Mouse (Mus musculus) embryonic facial prominence, embryonic 15.5 days (tissue): ENCODE results near the gene Ntm. TPM values are rescaled to one million over a fixed set of nuclear protein-coding genes. Genes with fewer than 3 reads are reported as not detected.

Experiments
- ATAC-seq: fragments of 200-750 bp; cut with Nextera tagmentation; 2 replicates; pipeline ENCODE4 v1.8.0; 2017; ENCODE audit warnings: low read depth, moderate TSS enrichment; ENCODE audit not compliant: insufficient number of reproducible peaks, low FRiP score, low TSS enrichment
- H3K27ac ChIP-seq: fragments of 300-500 bp; sonication (generic); replicated peaks from 2 replicates; pipeline ENCODE4 v1.5.1; 2015; ENCODE audit warnings: mild to moderate bottlenecking, inconsistent platforms
- H3K27me3 ChIP-seq: fragments of 300-500 bp; sonication (generic); 2 replicates; pipeline ENCODE4 v1.6.1; 2015; ENCODE audit warnings: inconsistent platforms
- H3K36me3 ChIP-seq: fragments of 300-500 bp; sonication (generic); 2 replicates; pipeline ENCODE4 v1.6.1; 2015; ENCODE audit warnings: mild to moderate bottlenecking, inconsistent platforms
- H3K4me1 ChIP-seq: fragments of 300-500 bp; sonication (generic); 2 replicates; pipeline ENCODE4 v1.6.1; 2015; ENCODE audit warnings: inconsistent platforms
- H3K4me2 ChIP-seq: fragments of 300-500 bp; sonication (generic); replicated peaks from 2 replicates; pipeline ENCODE4 v1.6.1; 2015; ENCODE audit warnings: mild to moderate bottlenecking, inconsistent platforms
- H3K4me3 ChIP-seq: fragments of 300-500 bp; sonication (generic); replicated peaks from 2 replicates; pipeline ENCODE4 v1.5.1; 2015; ENCODE audit warnings: mild to moderate bottlenecking, inconsistent platforms
- H3K9ac ChIP-seq: fragments of 300-500 bp; sonication (generic); 2 replicates; pipeline ENCODE4 v1.6.1; 2015; ENCODE audit warnings: inconsistent platforms
- H3K9me3 ChIP-seq: fragments of 300-500 bp; sonication (generic); replicated peaks from 2 replicates; pipeline ENCODE4 v1.6.1; 2016; ENCODE audit warnings: inconsistent platforms
- WGBS: fragments of 180-500 bp; shearing (Covaris S2); methylation state at CpG from one replicate; pipeline ENCODE4 v1.1.7; 2015; 5-methylcytosine and 5-hydroxymethylcytosine counted together
- polyA plus RNA-seq: library from polyadenylated mRNA; unstranded; fragments of >200 nt; fragmentation: Nextera tagmentation; extraction: Ambion mirVana; gene quantifications from 2 replicates; pipeline ENCODE4 v1.2.1, GENCODE M21; 2015

The Ntm gene
- polyA plus RNA-seq, 1 experiment from 2014 or later: 23.8 TPM

- H3K4me1 ChIP-seq: no peaks in the 10 kb centered on the region
- 92% methylated on average over 3 of the region's 3 CpGs for WGBS
- no peak overlapping the region for H3K27ac ChIP-seq
- H3K36me3 ChIP-seq: no peaks in the 10 kb centered on the region
- H3K9ac ChIP-seq: no peak overlapping the region
- H3K27me3 ChIP-seq: no peaks in the 10 kb centered on the region
- ATAC-seq: no peak
- no peaks in the 10 kb centered on the region for H3K9me3 ChIP-seq
- H3K4me2 ChIP-seq: no peak overlapping the region
- H3K4me3 ChIP-seq: no peak overlapping the region
These were observed 664.6 kb downstream of the Ntm start for GRCm38 (mm10) chr9:29298340-29298739.

- WGBS: 78% methylated on average over 3 of the region's 3 CpGs
- Histone ChIP-seq H3K9ac (no peak overlapping the region), H3K36me3 (no peaks in the 10 kb centered on the region)
These were observed 666.2 kb downstream of the Ntm start for GRCm38 (mm10) chr9:29296752-29297151.

DNA sequence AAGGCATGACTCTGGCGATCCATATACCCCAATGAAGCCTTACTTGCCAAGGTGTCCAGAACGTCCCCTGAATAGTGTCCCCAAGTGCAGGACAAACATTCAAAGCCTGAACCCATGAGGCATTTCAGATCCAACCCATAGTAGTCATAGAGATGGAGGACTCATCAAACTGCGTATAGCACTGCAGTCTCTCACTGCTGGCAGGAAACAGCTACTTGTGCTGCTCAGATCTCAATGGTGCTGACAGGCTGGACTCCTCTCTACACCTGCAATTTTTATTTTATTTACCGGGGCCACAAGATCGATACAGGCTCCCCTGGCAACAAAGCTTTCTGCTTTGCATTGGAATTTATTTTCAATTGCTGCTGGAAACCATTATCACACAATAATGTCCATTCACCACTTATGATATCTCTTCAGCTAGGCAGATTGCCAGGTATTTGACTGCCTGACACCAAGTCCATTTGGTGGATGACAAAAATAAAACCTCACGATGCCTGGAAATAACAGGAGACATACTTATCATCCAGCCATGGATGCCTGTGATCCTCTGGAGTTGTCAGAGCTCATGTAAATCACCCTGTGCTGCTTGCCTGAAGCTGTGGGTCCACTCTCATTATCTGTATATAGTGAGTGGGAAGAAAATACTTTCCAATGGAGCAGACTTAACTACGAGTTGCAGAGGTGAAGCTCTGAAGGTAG, 674.8 kb downstream of the Ntm start:
- H3K27me3 ChIP-seq: no peaks in the 10 kb centered on the region
- H3K4me1 ChIP-seq: no peaks in the 10 kb centered on the region
- 78% methylated on average over 7 of the region's 7 CpGs for WGBS
- H3K36me3 ChIP-seq: no peaks in the 10 kb centered on the region
- no peaks in the 10 kb centered on the region for H3K9me3 ChIP-seq
- no peak overlapping the region for H3K4me3 ChIP-seq
- no peak overlapping the region for H3K9ac ChIP-seq
- no peak overlapping the region for H3K27ac ChIP-seq
- no peak for ATAC-seq
- no peak overlapping the region for H3K4me2 ChIP-seq

More at GRCm38 (mm10) chr9:29296752-29297151, 666.2 kb downstream of the Ntm start:
- no peak for ATAC-seq
- Histone ChIP-seq H3K4me3 (no peak overlapping the region), H3K27ac (no peak overlapping the region), H3K27me3 (no peaks in the 10 kb centered on the region), H3K4me1 (no peaks in the 10 kb centered on the region), H3K4me2 (no peak overlapping the region), H3K9me3 (no peaks in the 10 kb centered on the region)

- H3K4me2 ChIP-seq: no peak overlapping the region
- H3K9me3 ChIP-seq: no peaks in the 10 kb centered on the region
- H3K9ac ChIP-seq: no peak overlapping the region
- H3K36me3 ChIP-seq: no peaks in the 10 kb centered on the region
- no peak for ATAC-seq
- no peaks in the 10 kb centered on the region for H3K27me3 ChIP-seq
- H3K27ac ChIP-seq: no peak overlapping the region
- H3K4me3 ChIP-seq: no peak overlapping the region
- H3K4me1 ChIP-seq: no peaks in the 10 kb centered on the region
These were observed 677.8 kb downstream of the Ntm start for GRCm38 (mm10) chr9:29285144-29285543.

- H3K9ac ChIP-seq: no peak overlapping the region
- H3K27me3 ChIP-seq: no peaks in the 10 kb centered on the region
- H3K4me3 ChIP-seq: no peak overlapping the region
- WGBS: 72% methylated on average over 3 of the region's 3 CpGs
- no peaks in the 10 kb centered on the region for H3K9me3 ChIP-seq
- no peaks in the 10 kb centered on the region for H3K4me1 ChIP-seq
- H3K36me3 ChIP-seq: no peaks in the 10 kb centered on the region
- ATAC-seq: no peak
- H3K4me2 ChIP-seq: no peak overlapping the region
- no peak overlapping the region for H3K27ac ChIP-seq
These were observed 690.1 kb downstream of the Ntm start for GRCm38 (mm10) chr9:29272861-29273260.

DNA sequence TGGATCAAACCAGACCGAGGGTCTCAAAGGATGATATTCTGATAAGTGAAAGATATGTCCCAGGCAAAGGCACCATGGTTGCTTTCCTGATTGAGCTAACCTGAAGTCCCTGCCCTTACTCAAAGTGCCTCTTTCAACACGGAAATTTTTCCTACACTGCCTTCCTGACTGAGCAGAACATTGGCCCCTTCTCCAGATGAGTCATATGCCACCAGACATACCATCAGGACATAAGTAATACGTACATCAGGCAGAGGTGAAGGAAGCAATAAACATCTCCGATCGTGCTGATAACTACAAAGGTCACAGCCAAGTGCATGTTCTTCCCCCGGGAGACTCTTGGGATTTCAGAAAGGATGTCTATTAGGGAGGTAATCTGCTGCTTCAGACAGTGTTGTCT, 693.0 kb downstream of the Ntm start:
- Histone ChIP-seq H3K4me1 (no peaks in the 10 kb centered on the region), H3K9me3 (no peaks in the 10 kb centered on the region), H3K9ac (no peak overlapping the region), H3K27me3 (no peaks in the 10 kb centered on the region), H3K4me2 (no peak overlapping the region), H3K27ac (no peak overlapping the region), H3K4me3 (no peak overlapping the region), H3K36me3 (no peaks in the 10 kb centered on the region)
- 81% methylated on average over 6 of the region's 6 CpGs for WGBS
- ATAC-seq: no peak

GRCm38 (mm10) chr9:29269277-29269646, 693.7 kb downstream of the Ntm start:
- Histone ChIP-seq H3K36me3 (no peaks in the 10 kb centered on the region), H3K4me1 (no peaks in the 10 kb centered on the region), H3K4me2 (no peak overlapping the region), H3K27ac (no peak overlapping the region), H3K9me3 (no peaks in the 10 kb centered on the region), H3K4me3 (no peak overlapping the region), H3K27me3 (no peaks in the 10 kb centered on the region), H3K9ac (no peak overlapping the region)
- 85% methylated on average over 2 of the region's 2 CpGs for WGBS
- no peak for ATAC-seq

DNA sequence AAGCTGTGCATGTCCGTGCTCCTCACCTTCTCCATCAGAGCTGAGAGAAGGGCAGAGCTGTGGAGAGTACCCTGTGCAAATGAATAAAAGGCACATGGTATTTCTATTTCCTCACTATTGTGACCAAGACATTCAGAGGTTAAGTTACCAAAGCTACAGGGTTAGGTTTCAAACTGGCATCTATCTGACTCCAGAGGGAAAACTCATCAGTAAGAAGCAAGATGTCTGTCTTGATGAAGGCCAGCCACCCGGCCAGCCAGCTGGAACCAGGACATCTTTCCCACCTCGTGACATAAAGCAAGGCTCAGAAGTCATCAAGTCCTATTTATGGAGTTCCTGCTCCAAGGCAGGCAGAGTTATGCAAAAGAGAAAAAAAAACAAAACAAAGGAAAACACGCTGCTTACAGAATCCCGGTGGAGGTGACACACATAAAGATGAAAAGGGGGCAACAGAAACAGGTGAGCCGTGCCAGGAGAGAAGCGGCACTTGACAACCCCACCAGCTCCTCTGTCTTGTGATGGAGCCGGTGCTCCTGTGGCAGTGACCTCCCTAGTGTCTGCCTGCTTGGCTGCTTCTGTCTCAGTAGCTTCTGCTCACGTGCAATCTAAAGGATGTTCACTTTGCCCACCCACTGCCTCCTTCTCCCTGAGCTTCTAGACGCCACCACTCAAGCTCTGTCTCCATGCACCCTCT, 694.2 kb downstream of the Ntm start:
- no peak for ATAC-seq
- WGBS: 64% methylated on average over 10 of the region's 10 CpGs
- no peaks in the 10 kb centered on the region for H3K4me1 ChIP-seq

GRCm38 (mm10) chr9:29267663-29268062, 695.3 kb downstream of the Ntm start:
- H3K9ac ChIP-seq: no peak overlapping the region
- no peaks in the 10 kb centered on the region for H3K36me3 ChIP-seq
- 51% methylated on average over 3 of the region's 3 CpGs for WGBS
- no peak overlapping the region for H3K4me3 ChIP-seq
- no peak overlapping the region for H3K4me2 ChIP-seq
- H3K27me3 ChIP-seq: no peaks in the 10 kb centered on the region
- H3K4me1 ChIP-seq: no peaks in the 10 kb centered on the region
- H3K9me3 ChIP-seq: no peaks in the 10 kb centered on the region
- ATAC-seq: no peak
- no peak overlapping the region for H3K27ac ChIP-seq

More for the DNA sequence above, 694.2 kb downstream of the Ntm start:
- no peak overlapping the region for H3K9ac ChIP-seq
- no peak overlapping the region for H3K27ac ChIP-seq
- H3K36me3 ChIP-seq: no peaks in the 10 kb centered on the region
- no peaks in the 10 kb centered on the region for H3K27me3 ChIP-seq
- no peak overlapping the region for H3K4me3 ChIP-seq
- H3K9me3 ChIP-seq: no peaks in the 10 kb centered on the region
- H3K4me2 ChIP-seq: no peak overlapping the region

GRCm38 (mm10) chr9:29265177-29265576, 697.8 kb downstream of the Ntm start:
- WGBS: 50% methylated on average over 4 of the region's 4 CpGs
- no peaks in the 10 kb centered on the region for H3K4me1 ChIP-seq
- ATAC-seq: no peak

DNA sequence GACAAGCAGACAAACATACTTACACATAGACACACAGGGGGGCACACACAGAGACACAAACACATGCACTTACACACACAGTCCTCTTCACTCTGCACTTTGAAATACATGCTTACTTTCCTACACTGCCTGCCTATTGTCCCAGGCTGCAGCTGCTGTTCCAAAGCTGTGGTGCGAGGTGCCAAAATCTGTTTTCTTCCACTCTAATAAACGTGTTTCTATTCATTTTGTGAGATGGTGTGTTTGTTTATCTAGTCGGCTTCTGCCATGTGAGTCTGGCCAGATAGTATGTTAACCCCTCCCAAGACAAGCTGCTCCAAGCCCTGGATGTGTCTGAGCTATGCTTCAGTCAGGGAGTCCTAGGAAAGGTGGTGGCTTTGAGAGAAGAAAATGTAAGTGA, 700.1 kb downstream of the Ntm start:
- no peaks in the 10 kb centered on the region for H3K4me1 ChIP-seq
- no peaks in the 10 kb centered on the region for H3K27me3 ChIP-seq
- H3K4me3 ChIP-seq: no peak overlapping the region
- H3K4me2 ChIP-seq: no peak overlapping the region
- H3K27ac ChIP-seq: no peak overlapping the region
- WGBS: 56% methylated on average over 3 of the region's 3 CpGs
- no peaks in the 10 kb centered on the region for H3K36me3 ChIP-seq
- no peaks in the 10 kb centered on the region for H3K9me3 ChIP-seq
- H3K9ac ChIP-seq: no peak overlapping the region
- ATAC-seq: no peak

More at GRCm38 (mm10) chr9:29265177-29265576, 697.8 kb downstream of the Ntm start:
- Histone ChIP-seq H3K4me2 (no peak overlapping the region), H3K9me3 (no peaks in the 10 kb centered on the region), H3K9ac (no peak overlapping the region), H3K27ac (no peak overlapping the region), H3K36me3 (no peaks in the 10 kb centered on the region), H3K4me3 (no peak overlapping the region), H3K27me3 (no peaks in the 10 kb centered on the region)

DNA sequence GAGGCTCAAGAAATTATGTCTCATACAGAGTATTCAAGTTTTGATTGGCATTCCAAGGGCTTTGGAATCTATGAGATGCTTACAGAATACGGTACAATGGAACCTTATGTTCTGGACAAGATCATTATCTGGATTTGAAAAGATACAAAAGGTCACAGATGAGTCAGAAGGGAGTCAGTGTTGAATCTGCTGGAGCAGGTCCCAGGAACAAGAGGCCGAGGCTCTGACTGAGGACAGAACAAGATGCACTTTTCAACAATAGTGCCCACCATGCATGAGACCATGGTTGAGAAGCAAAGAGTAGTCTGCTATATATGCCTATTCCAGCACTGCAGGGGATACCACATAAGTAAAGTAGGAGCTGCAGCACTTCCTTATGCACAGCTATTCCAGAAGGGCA, 710.1 kb downstream of the Ntm start:
- no peak overlapping the region for H3K4me2 ChIP-seq
- H3K9me3 ChIP-seq: no peaks in the 10 kb centered on the region
- no peak overlapping the region for H3K27ac ChIP-seq
- ATAC-seq: no peak
- H3K4me1 ChIP-seq: no peaks in the 10 kb centered on the region
- no peaks in the 10 kb centered on the region for H3K36me3 ChIP-seq
- no peaks in the 10 kb centered on the region for H3K27me3 ChIP-seq
- H3K9ac ChIP-seq: no peak overlapping the region
- 74% methylated on average over 2 of the region's 2 CpGs for WGBS
- no peak overlapping the region for H3K4me3 ChIP-seq
